Mouse (Mus musculus) megakaryocyte, embryonic 14.5 days (primary cell): Measurements from ENCODE around the gene St3gal4.

Source experiments
- FLI1 ChIP-seq: IDR thresholded peaks from 2 replicates; pipeline ENCODE4 v1.6.1; 2012; ENCODE audit warnings: low read length, inconsistent platforms, mixed read lengths
- GATA1 ChIP-seq: IDR thresholded peaks from 3 replicates; pipeline ENCODE4 v1.6.1; 2012; ENCODE audit warnings: mixed read lengths, low read length, inconsistent platforms, borderline replicate concordance

- TF ChIP-seq GATA1 (no peak), FLI1 (no peak)
Observed at GRCm38 (mm10) chr9:35123804-35124677, 5.0 kb upstream of the St3gal4 start.
